Mouse (Mus musculus): ENCODE measurements around the gene Fam228a. TPM values are rescaled to one million over a fixed set of nuclear protein-coding genes. Genes with fewer than 3 reads are reported as not detected.

Gene Fam228a
- polyA plus RNA-seq, 1 experiment from 2014 or later = 0.25 TPM

- Histone ChIP-seq H3K4me1 (ENCODE audit: control insufficient read depth, insufficient read depth, low read length) (no peaks in the 10 kb centered on the region), H3K4me2 (ENCODE audit: low read depth, low read length) (no peak overlapping the region), H3K27me3 (replicated peaks; ENCODE audit: control insufficient read depth, insufficient read depth, low read length) (no peaks in the 10 kb centered on the region), H3K4me3 (ENCODE audit: low read depth, low read length) (no peak overlapping the region), H3K27ac (replicated peaks; ENCODE audit: low read depth, low read length) (no peak overlapping the region), H3K9ac (ENCODE audit: low read depth, low read length) (no peak overlapping the region), H3K9me3 (ENCODE audit: control insufficient read depth, low read length) (no peaks in the 10 kb centered on the region), H3K36me3 (ENCODE audit: control insufficient read depth, insufficient read depth, low read length) (no peaks in the 10 kb centered on the region; the same call in 1 of the 2 replicates)
- 58% methylated on average over 4 of the region's 4 CpGs for whole genome bisulfite sequencing
- no peak for ATAC-seq (ENCODE audit: low read depth)
- DNase-seq (ENCODE audit: low spot score) = no peak
Measured at GRCm38 (mm10) chr12:4732332-4732731, 5.9 kb downstream of the Fam228a start.

GRCm38 (mm10) chr12:4731629-4732028, 6.6 kb downstream of the Fam228a start:
- 67% methylated on average over 4 of the region's 4 CpGs for WGBS
- no peak for ATAC-seq (ENCODE audit: low read depth)

GRCm38 (mm10) chr12:4729165-4729564, 9.1 kb downstream of the Fam228a start:
- Histone ChIP-seq H3K9ac (ENCODE audit: low read depth, low read length) (no peak overlapping the region), H3K27me3 (replicated peaks; ENCODE audit: control insufficient read depth, insufficient read depth, low read length) (no peaks in the 10 kb centered on the region), H3K4me1 (ENCODE audit: control insufficient read depth, insufficient read depth, low read length) (no peaks in the 10 kb centered on the region), H3K9me3 (ENCODE audit: control insufficient read depth, low read length) (no peaks in the 10 kb centered on the region), H3K27ac (replicated peaks; ENCODE audit: low read depth, low read length) (no peak overlapping the region), H3K4me2 (ENCODE audit: low read depth, low read length) (no peak overlapping the region), H3K36me3 (ENCODE audit: control insufficient read depth, insufficient read depth, low read length) (no peaks in the 10 kb centered on the region; the same call in 1 of the 2 replicates), H3K4me3 (ENCODE audit: low read depth, low read length) (no peak overlapping the region)
- DNase-seq (ENCODE audit: low spot score) (no peak), ATAC-seq (ENCODE audit: low read depth) (no peak)
- WGBS = 86% methylated on average over 3 of the region's 3 CpGs

More at GRCm38 (mm10) chr12:4731629-4732028, 6.6 kb downstream of the Fam228a start:
- Histone ChIP-seq H3K9me3 (ENCODE audit: control insufficient read depth, low read length) (no peaks in the 10 kb centered on the region), H3K4me2 (ENCODE audit: low read depth, low read length) (no peak overlapping the region), H3K4me3 (ENCODE audit: low read depth, low read length) (no peak overlapping the region), H3K36me3 (ENCODE audit: control insufficient read depth, insufficient read depth, low read length) (no peaks in the 10 kb centered on the region; the same call in 1 of the 2 replicates), H3K27me3 (replicated peaks; ENCODE audit: control insufficient read depth, insufficient read depth, low read length) (no peaks in the 10 kb centered on the region), H3K4me1 (ENCODE audit: control insufficient read depth, insufficient read depth, low read length) (no peaks in the 10 kb centered on the region), H3K27ac (replicated peaks; ENCODE audit: low read depth, low read length) (no peak overlapping the region), H3K9ac (ENCODE audit: low read depth, low read length) (no peak overlapping the region)
- DNase-seq (ENCODE audit: low spot score) = no peak

- DNase-seq (ENCODE audit: low spot score) = no peak
- ATAC-seq (ENCODE audit: low read depth) = no peak
- WGBS = 79% methylated on average over 17 of the region's 17 CpGs
- Histone ChIP-seq H3K4me3 (ENCODE audit: low read depth, low read length) (no peak overlapping the region), H3K9ac (ENCODE audit: low read depth, low read length) (no peak overlapping the region), H3K27me3 (replicated peaks; ENCODE audit: control insufficient read depth, insufficient read depth, low read length) (no peaks in the 10 kb centered on the region), H3K9me3 (ENCODE audit: control insufficient read depth, low read length) (no peaks in the 10 kb centered on the region), H3K4me2 (ENCODE audit: low read depth, low read length) (no peak overlapping the region), H3K27ac (replicated peaks; ENCODE audit: low read depth, low read length) (no peak overlapping the region), H3K4me1 (ENCODE audit: control insufficient read depth, insufficient read depth, low read length) (no peaks in the 10 kb centered on the region; the same call in 1 of the 2 replicates), H3K36me3 (ENCODE audit: control insufficient read depth, insufficient read depth, low read length) (no peaks in the 10 kb centered on the region)
Measured at GRCm38 (mm10) chr12:4719762-4720754, 18.2 kb downstream of the Fam228a start.

- Histone ChIP-seq H3K36me3 (ENCODE audit: control insufficient read depth, insufficient read depth, low read length) (no peaks in the 10 kb centered on the region), H3K4me2 (ENCODE audit: low read depth, low read length) (no peak overlapping the region), H3K4me1 (ENCODE audit: control insufficient read depth, insufficient read depth, low read length) (no peaks in the 10 kb centered on the region; the same call in 1 of the 2 replicates), H3K9ac (ENCODE audit: low read depth, low read length) (no peak overlapping the region), H3K27ac (replicated peaks; ENCODE audit: low read depth, low read length) (no peak overlapping the region), H3K4me3 (ENCODE audit: low read depth, low read length) (no peak overlapping the region), H3K9me3 (ENCODE audit: control insufficient read depth, low read length) (no peaks in the 10 kb centered on the region), H3K27me3 (replicated peaks; ENCODE audit: control insufficient read depth, insufficient read depth, low read length) (no peaks in the 10 kb centered on the region)
- no peak for DNase-seq (ENCODE audit: low spot score)
- no peak for ATAC-seq (ENCODE audit: low read depth)
- 77% methylated on average over 13 of the region's 13 CpGs for WGBS
Measured at GRCm38 (mm10) chr12:4719066-4719761, 19.0 kb downstream of the Fam228a start.

GRCm38 (mm10) chr12:4717417-4717816, 20.8 kb downstream of the Fam228a start:
- H3K4me3 ChIP-seq (ENCODE audit: low read depth, low read length) = no peak overlapping the region
- H3K9ac ChIP-seq (ENCODE audit: low read depth, low read length) = no peak overlapping the region
- 8% methylated on average over 7 of the region's 7 CpGs for WGBS
- H3K27me3 ChIP-seq (replicated peaks; ENCODE audit: control insufficient read depth, insufficient read depth, low read length) = no peaks in the 10 kb centered on the region
- no peaks in the 10 kb centered on the region; the same call in 1 of the 2 replicates for H3K4me1 ChIP-seq (ENCODE audit: control insufficient read depth, insufficient read depth, low read length)
- ATAC-seq (ENCODE audit: low read depth) = peak; percentile 92
- no peaks in the 10 kb centered on the region for H3K9me3 ChIP-seq (ENCODE audit: control insufficient read depth, low read length)
- DNase-seq (ENCODE audit: low spot score) = peak; percentile 66
- peak overlapping the region; percentile 29 for H3K4me2 ChIP-seq (ENCODE audit: low read depth, low read length)
- no peak overlapping the region for H3K27ac ChIP-seq (replicated peaks; ENCODE audit: low read depth, low read length)
- H3K36me3 ChIP-seq (ENCODE audit: control insufficient read depth, insufficient read depth, low read length) = peaks cover 9% of the 10 kb centered on the region

- Histone ChIP-seq H3K9ac (ENCODE audit: low read depth, low read length) (no peak overlapping the region), H3K9me3 (ENCODE audit: control insufficient read depth, low read length) (no peaks in the 10 kb centered on the region), H3K27me3 (replicated peaks; ENCODE audit: control insufficient read depth, insufficient read depth, low read length) (no peaks in the 10 kb centered on the region), H3K4me2 (ENCODE audit: low read depth, low read length) (no peak overlapping the region), H3K36me3 (ENCODE audit: control insufficient read depth, insufficient read depth, low read length) (peaks cover 20% of the 10 kb centered on the region), H3K4me3 (ENCODE audit: low read depth, low read length) (no peak overlapping the region), H3K27ac (replicated peaks; ENCODE audit: low read depth, low read length) (no peak overlapping the region), H3K4me1 (ENCODE audit: control insufficient read depth, insufficient read depth, low read length) (no peaks in the 10 kb centered on the region; the same call in 1 of the 2 replicates)
- no peak for ATAC-seq (ENCODE audit: low read depth)
- no peak for DNase-seq (ENCODE audit: low spot score)
- WGBS = 79% methylated on average over 10 of the region's 10 CpGs
Measured at GRCm38 (mm10) chr12:4715606-4716005, 22.6 kb downstream of the Fam228a start.

- Histone ChIP-seq H3K27ac (replicated peaks; ENCODE audit: low read depth, low read length) (no peak overlapping the region), H3K4me2 (ENCODE audit: low read depth, low read length) (no peak overlapping the region), H3K27me3 (replicated peaks; ENCODE audit: control insufficient read depth, insufficient read depth, low read length) (no peaks in the 10 kb centered on the region), H3K4me1 (ENCODE audit: control insufficient read depth, insufficient read depth, low read length) (no peaks in the 10 kb centered on the region; the same call in 1 of the 2 replicates), H3K4me3 (ENCODE audit: low read depth, low read length) (no peak overlapping the region), H3K9ac (ENCODE audit: low read depth, low read length) (no peak overlapping the region), H3K36me3 (ENCODE audit: control insufficient read depth, insufficient read depth, low read length) (peaks cover 42% of the 10 kb centered on the region), H3K9me3 (ENCODE audit: control insufficient read depth, low read length) (no peaks in the 10 kb centered on the region)
- DNase-seq (ENCODE audit: low spot score) (no peak), ATAC-seq (ENCODE audit: low read depth) (no peak)
- 72% methylated on average over 4 of the region's 4 CpGs for WGBS
Measured at GRCm38 (mm10) chr12:4713361-4713760, 24.9 kb downstream of the Fam228a start.

All from embryonic facial prominence, embryonic 14.5 days (tissue).